Mouse (Mus musculus): ENCODE results near the gene Cyp2t4. TPM values are rescaled to one million over a fixed set of nuclear protein-coding genes. Genes with fewer than 3 reads are reported as not detected.

The Cyp2t4 gene
- total RNA-seq, 2 experiments from 2014 or later, result not detected

- no peak for DNase-seq (ENCODE audit: low spot score in 2 of 2)
These were observed 7.4 kb downstream of the Cyp2t4 start for GRCm38 (mm10) chr7:27160921-27161320.

- no peak for DNase-seq (ENCODE audit: low spot score in 2 of 2)
These were observed 8.2 kb downstream of the Cyp2t4 start for GRCm38 (mm10) chr7:27161744-27162143.

DNA sequence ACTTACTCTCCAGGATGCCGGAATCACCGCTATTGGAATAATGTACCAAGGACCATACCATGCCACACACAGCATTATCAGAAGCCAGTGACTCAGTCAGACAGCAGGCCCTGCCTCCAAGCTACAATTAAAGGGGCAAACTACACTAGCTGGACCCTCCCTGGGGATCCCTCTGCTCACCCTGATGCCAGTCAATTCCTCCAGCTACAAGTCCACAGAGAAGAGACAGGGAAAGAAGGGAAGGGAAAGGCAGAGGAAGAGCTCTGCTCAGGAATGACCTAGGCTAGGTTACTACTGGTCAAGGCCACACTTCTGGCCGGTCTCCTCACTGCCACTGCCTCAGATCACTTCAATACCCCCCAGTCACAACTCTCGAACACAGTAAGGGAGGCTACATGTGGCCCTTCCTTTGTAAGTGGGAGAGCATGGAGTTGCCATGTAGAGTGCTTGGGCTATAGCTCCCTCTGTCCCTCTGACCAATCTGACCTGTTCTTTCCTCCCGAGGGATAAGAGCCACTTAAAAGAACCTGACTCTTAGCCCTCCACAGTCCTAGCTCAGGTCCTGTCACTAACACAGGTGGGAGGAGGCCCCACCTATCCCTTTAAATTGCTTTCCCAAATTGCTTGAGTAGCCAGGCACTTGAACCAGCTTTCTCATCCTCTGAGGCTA, 9.4 kb downstream of the Cyp2t4 start:
- DNase-seq (ENCODE audit: low spot score in 2 of 2), result no peak

DNA sequence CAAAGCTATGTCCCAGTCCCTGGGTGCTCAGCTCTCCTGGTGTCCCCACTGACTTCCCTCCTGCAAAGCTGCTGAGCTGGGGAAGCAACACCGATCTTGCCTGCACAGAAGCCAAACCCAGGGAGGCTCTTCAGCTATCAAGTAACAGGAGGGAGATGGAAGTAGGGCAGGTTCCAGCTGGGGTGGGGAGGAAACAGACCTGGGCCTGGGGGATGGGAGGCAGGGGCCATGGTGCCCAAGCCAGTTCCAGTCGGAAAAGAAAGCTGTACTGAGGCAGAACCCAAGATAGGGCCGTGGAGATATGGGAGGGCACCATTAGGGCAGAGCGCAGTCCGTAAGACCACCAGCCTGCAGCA, 9.9 kb downstream of the Cyp2t4 start:
- DNase-seq (ENCODE audit: low spot score in 2 of 2), result no peak

DNA sequence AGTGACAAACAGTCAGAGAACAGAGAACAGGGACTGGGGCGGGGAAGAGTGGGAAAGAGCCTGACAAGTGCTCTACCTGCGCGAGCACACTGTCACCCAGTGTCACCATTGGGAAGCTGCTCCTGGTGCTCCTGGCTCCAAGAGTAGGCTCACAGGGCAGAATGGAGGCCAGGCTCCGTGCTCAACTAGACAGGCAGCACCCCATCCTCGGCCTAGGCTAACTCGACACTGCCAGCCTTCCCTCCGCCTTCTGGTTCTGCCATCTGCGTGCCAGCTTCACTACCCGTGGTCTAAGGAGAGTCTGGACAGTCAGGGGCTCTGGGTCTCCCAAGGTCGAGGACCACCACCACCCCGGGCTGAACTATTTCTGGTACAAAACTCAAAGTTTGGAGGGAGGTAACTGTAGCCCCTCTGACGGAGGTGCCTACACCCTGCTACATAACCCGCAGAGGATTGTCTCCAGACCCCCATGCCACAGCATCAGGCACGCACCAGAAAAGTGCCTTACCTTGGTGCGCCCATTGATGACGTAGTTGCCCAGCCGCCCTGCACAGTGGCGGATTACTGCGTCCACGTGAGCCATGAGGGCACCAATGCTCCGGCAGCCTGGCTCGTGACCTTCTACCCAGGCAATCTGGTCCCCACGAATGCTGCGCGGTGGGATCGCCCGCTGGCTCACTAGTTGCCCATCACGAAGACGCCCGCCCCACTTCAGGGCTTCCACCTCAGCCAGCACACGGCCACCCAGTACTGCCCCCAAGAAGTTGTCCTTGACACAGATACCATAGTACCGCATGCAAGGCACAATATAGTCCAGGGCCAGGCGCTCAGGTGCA, 10.8 kb downstream of the Cyp2t4 start:
- no peak for DNase-seq (ENCODE audit: low spot score in 2 of 2)

GRCm38 (mm10) chr7:27165007-27165655, 11.6 kb downstream of the Cyp2t4 start:
- DNase-seq (ENCODE audit: low spot score in 2 of 2), result peak in 1 of 2 experiments; percentile 55

- DNase-seq (ENCODE audit: low spot score in 2 of 2), result no peak
These were observed 12.2 kb downstream of the Cyp2t4 start for GRCm38 (mm10) chr7:27165696-27166095.

DNA sequence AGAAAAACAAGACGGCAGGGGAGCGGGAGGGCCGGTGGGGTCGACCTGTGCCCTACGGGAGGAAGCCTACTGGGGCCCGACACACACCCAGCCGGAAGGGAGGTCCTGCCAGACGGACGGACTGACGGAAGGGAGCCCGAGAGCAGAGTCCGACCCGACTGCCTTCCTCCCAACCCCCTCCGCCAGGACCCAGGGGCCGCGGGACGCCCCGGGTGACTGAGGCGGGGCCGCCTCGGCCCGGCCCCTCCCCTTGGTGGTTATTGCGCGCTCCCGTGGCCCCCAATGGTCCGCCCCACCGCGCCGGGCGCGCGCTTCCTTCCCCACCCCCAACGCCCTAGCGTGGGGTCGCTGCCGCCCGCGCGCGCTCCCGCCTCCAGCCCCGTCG, 12.7 kb downstream of the Cyp2t4 start:
- DNase-seq (ENCODE audit: low spot score in 2 of 2), result peak; percentile 82 to 84

DNA sequence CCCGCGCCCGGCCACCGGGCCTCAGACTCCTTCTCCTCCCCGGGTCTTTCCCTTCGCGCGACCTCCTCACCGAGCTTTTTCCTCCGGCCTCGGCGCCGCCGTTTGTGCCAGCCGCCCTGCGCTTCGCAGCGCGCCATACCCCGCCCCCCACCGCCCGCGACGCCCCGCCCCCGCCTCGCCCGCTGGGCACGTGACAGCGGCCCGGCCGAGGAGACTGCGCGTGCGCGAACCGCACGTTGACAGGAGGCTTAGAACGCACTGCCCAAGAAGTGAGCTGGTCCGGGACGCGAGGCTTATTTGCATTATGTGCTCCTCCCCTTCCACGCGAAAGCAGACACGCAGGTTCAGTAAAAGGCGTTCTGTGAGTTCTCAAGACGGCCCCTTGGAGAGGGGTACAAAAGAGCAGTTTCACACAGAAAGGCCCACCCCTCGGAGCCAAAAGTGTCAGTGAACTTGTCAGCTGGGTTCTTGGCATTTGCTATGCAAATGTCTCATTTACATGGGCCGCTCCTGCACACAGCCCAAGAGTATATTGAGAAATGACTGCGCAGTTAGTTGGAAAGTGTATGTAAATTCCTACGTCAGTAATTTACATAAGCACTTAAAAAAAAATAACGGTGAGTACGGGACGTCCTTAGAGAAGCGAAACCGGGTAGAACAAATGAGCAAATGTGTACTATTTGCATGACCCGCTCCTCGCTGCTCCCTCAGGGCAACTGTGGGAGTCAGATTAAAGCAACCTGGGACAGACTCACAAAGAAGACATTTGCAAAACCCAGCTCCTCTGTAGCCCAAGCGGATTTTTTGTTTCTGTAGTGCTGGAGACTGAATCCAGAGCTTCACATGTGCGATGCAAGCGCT, 13.3 kb downstream of the Cyp2t4 start, which contains the start of gene Egln2:
Gene Egln2, minus strand, starts transcription at position 189 of the 861 bp plus-strand sequence.
- DNase-seq (ENCODE audit: low spot score in 2 of 2), result peak; percentile 92 to 94

GRCm38 (mm10) chr7:27167475-27168094, 14.1 kb downstream of the Cyp2t4 start:
- DNase-seq (ENCODE audit: low spot score in 2 of 2), result no peak

- no peak for DNase-seq (ENCODE audit: low spot score in 2 of 2)
These were observed 14.9 kb downstream of the Cyp2t4 start for GRCm38 (mm10) chr7:27168371-27168770.

- DNase-seq (ENCODE audit: low spot score in 2 of 2), result no peak
These were observed 17.5 kb downstream of the Cyp2t4 start for GRCm38 (mm10) chr7:27170981-27171380.

GRCm38 (mm10) chr7:27174496-27174895, 21.0 kb downstream of the Cyp2t4 start:
- DNase-seq (ENCODE audit: low spot score in 2 of 2), result no peak

DNA sequence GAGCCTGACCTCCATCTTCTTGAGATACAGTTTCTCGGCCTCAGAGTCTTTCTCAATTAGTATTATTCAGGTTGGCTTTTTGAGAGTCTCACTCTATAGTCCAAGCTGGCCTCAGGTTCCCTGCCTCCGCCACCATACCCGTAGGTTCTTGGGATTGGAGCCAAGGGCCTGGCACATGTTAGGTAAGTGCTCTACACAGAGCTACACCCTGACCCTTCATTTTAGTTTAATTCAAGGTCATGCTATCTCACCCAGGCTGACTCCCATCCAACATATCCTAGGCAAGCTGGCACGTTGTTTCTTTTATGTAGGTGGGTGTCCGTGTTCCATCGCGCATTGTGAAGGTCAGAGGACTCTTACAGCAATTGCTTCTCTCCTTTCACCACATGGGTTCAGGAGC, 21.4 kb downstream of the Cyp2t4 start:
- no peak for DNase-seq (ENCODE audit: low spot score in 2 of 2)

GRCm38 (mm10) chr7:27177942-27178323, 24.4 kb downstream of the Cyp2t4 start:
- no peak for DNase-seq (ENCODE audit: low spot score in 2 of 2)

GRCm38 (mm10) chr7:27178324-27179216, 25.1 kb downstream of the Cyp2t4 start, which contains the start of gene Rab4b:
Gene Rab4b (minus strand): TSS chr7:27178896.
- peak; percentile 92 to 96 for DNase-seq (ENCODE audit: low spot score in 2 of 2)

DNA sequence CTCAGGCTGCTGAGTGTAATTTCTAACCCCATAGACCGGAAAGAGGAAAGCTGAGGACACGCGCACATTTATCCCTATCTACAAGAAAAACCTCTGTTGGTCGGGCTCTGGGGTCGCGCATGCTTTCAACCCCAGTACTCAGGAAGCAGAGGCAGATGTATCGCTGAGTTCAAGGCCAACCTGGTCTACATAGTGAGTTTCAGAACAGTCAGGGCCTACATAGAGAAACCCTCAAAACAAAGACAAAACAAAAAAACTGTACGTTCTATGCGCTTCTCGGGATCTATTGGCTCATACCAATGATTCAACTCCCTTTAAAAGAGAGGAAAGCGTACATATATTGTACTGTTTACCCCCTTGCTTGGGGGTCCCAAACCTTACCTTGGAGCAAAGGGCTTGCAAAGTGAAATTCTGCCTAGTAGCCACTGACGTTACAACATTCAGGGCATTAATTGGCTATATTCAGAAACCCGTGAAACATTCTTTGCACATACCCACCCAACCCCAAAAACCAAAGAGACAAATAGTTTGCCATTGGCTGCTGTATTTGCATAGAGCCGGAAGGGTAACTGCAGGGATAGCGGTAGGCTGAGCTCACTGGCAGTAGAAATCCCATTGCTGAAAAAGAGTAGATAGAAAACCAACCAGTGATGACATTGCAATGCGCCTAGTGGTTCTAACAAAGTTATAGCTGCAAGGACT, 25.9 kb downstream of the Cyp2t4 start:
- DNase-seq (ENCODE audit: low spot score in 2 of 2), result no peak

DNA sequence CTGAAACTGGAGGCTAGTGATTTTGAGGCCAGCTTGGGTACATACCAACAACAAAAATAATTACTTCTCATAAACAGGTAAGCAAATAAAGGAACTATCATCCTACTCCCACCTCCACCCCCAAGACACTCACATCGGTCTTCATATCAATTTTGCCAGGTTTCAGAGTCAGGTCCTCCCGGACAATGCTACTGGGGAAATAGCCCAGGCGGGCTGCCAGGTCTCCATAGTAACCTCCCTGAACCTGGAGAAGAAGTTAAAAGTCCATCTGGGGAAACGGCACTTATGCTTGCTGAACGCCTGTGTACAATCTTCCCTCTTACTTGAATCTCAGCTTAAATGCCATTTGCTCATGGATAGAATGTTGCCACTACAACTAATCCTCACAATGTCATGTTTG, 26.5 kb downstream of the Cyp2t4 start:
- DNase-seq (ENCODE audit: low spot score in 2 of 2), result no peak
